Mouse (Mus musculus): Measurements from ENCODE around the gene Trim38.

- TF ChIP-seq CTCF (IDR thresholded peaks at IDR 0.05; ENCODE audit: low read depth) (no peak), EP300 (IDR thresholded peaks at IDR 0.05; ENCODE audit: low read depth) (no peak)
Measured at GRCm38 (mm10) chr13:23729192-23729525, 40.6 kb upstream of the Trim38 start.

All from liver, embryonic 14.5 days (tissue).